Mouse (Mus musculus) lung, embryonic 14.5 days (tissue): ENCODE data around the gene Srrm3. TPM values are rescaled to one million over a fixed set of nuclear protein-coding genes. Genes with fewer than 3 reads are reported as not detected.

Experiments
- ATAC-seq: fragments of 200-750 bp; cut with Nextera tagmentation; 2 replicates; pipeline ENCODE4 v1.8.0; 2017; ENCODE audit warnings: mild to moderate bottlenecking, moderate TSS enrichment, moderate library complexity; ENCODE audit not compliant: insufficient read depth
- DNase-seq: peaks from one replicate; pipeline ENCODE4 v3.0.0-alpha.2; 2015
- H3K27ac ChIP-seq: fragments of 300-500 bp; sonication (generic); 2 replicates; pipeline ENCODE4 v1.5.1; 2014; ENCODE audit warnings: low read depth, mild to moderate bottlenecking, moderate library complexity
- H3K27me3 ChIP-seq: fragments of 300-500 bp; sonication (generic); 2 replicates; pipeline ENCODE4 v1.6.1; 2014; ENCODE audit warnings: low read length, control low read depth; ENCODE audit not compliant: insufficient read depth
- H3K36me3 ChIP-seq: fragments of 300-500 bp; sonication (generic); 2 replicates; pipeline ENCODE4 v1.6.1; 2014; ENCODE audit warnings: control low read depth; ENCODE audit not compliant: insufficient read depth
- H3K4me1 ChIP-seq: fragments of 300-500 bp; sonication (generic); 2 replicates; pipeline ENCODE4 v1.6.1; 2014; ENCODE audit warnings: antibody characterized with exemption, control low read depth; ENCODE audit not compliant: insufficient read depth
- H3K4me2 ChIP-seq: fragments of 300-500 bp; sonication (generic); 2 replicates; pipeline ENCODE4 v1.6.1; 2014; ENCODE audit warnings: mild to moderate bottlenecking
- H3K4me3 ChIP-seq: fragments of 300-500 bp; sonication (generic); 2 replicates; pipeline ENCODE4 v1.5.1; 2014; ENCODE audit warnings: low read depth, low read length
- H3K9ac ChIP-seq: fragments of 300-500 bp; sonication (generic); 2 replicates; pipeline ENCODE4 v1.6.1; 2014
- H3K9me3 ChIP-seq: fragments of 300-500 bp; sonication (generic); 2 replicates; pipeline ENCODE4 v1.6.1; 2016; ENCODE audit warnings: low read depth, low read length, control low read depth
- CTCF ChIP-seq: IDR thresholded peaks from 2 replicates; pipeline ENCODE4 v1.5.1; 2016; ENCODE audit warnings: antibody characterized with exemption, low read depth
- WGBS: fragments of 180-500 bp; shearing (Covaris S2); extraction: QIAGEN DNeasy Blood & Tissue Kit; methylation state at CpG from one replicate; pipeline ENCODE4 v1.1.7; 2014; 5-methylcytosine and 5-hydroxymethylcytosine counted together
- polyA plus RNA-seq: library from polyadenylated mRNA; unstranded; fragments of >200 nt; fragmentation: Nextera tagmentation; extraction: Ambion mirVana; gene quantifications from 2 replicates; pipeline ENCODE4 v1.2.1, GENCODE M21; 2014

Gene Srrm3
- polyA plus RNA-seq, 1 experiment from 2014 or later: 0.17 TPM

- ATAC-seq (no peak), DNase-seq (no peak)
- H3K4me3 ChIP-seq: no peak overlapping the region
- H3K9me3 ChIP-seq: no peaks in the 10 kb centered on the region
- WGBS: 24% methylated on average over 7 of the region's 7 CpGs
- TF ChIP-seq CTCF: no peak
- H3K27ac ChIP-seq: no peak overlapping the region
- H3K9ac ChIP-seq: no peak overlapping the region
- no peak overlapping the region for H3K4me2 ChIP-seq
- H3K27me3 ChIP-seq: no peaks in the 10 kb centered on the region
- H3K4me1 ChIP-seq: no peaks in the 10 kb centered on the region
- H3K36me3 ChIP-seq: no peaks in the 10 kb centered on the region
These were observed 15.7 kb downstream of the Srrm3 start for GRCm38 (mm10) chr5:135822316-135822944.

GRCm38 (mm10) chr5:135824517-135824916 is 17.8 kb downstream of the Srrm3 start:
- Histone ChIP-seq H3K27ac (no peak overlapping the region), H3K4me1 (no peaks in the 10 kb centered on the region), H3K4me2 (no peak overlapping the region), H3K9me3 (no peaks in the 10 kb centered on the region), H3K36me3 (no peaks in the 10 kb centered on the region), H3K27me3 (no peaks in the 10 kb centered on the region), H3K4me3 (no peak overlapping the region), H3K9ac (no peak overlapping the region)
- DNase-seq: no peak
- ATAC-seq: no peak
- 44% methylated on average over 3 of the region's 3 CpGs for WGBS
- TF ChIP-seq CTCF: no peak

- H3K27ac ChIP-seq: no peak overlapping the region
- H3K4me1 ChIP-seq: no peaks in the 10 kb centered on the region
- no peaks in the 10 kb centered on the region for H3K36me3 ChIP-seq
- no peaks in the 10 kb centered on the region for H3K9me3 ChIP-seq
- WGBS: 47% methylated on average over 6 of the region's 6 CpGs
- ATAC-seq (no peak), DNase-seq (peak; percentile 30)
- no peak overlapping the region for H3K4me3 ChIP-seq
- TF ChIP-seq CTCF: no peak
- no peak overlapping the region for H3K4me2 ChIP-seq
- H3K27me3 ChIP-seq: no peaks in the 10 kb centered on the region
- H3K9ac ChIP-seq: no peak overlapping the region
These were observed 19.5 kb downstream of the Srrm3 start for GRCm38 (mm10) chr5:135826225-135826624.

- no peak for TF ChIP-seq CTCF
- no peak for ATAC-seq
- no peak overlapping the region for H3K4me3 ChIP-seq
- H3K27me3 ChIP-seq: no peaks in the 10 kb centered on the region; the same call in 1 of the 2 replicates
- no peak overlapping the region for H3K9ac ChIP-seq
- WGBS: 78% methylated on average over 8 of the region's 8 CpGs
- no peak overlapping the region for H3K27ac ChIP-seq
- H3K4me2 ChIP-seq: no peak overlapping the region
- H3K4me1 ChIP-seq: no peaks in the 10 kb centered on the region
- no peak for DNase-seq
- H3K9me3 ChIP-seq: no peaks in the 10 kb centered on the region
- H3K36me3 ChIP-seq: no peaks in the 10 kb centered on the region
These were observed 22.7 kb downstream of the Srrm3 start for GRCm38 (mm10) chr5:135829381-135829780.

GRCm38 (mm10) chr5:135832729-135833128 is 26.0 kb downstream of the Srrm3 start:
- Histone ChIP-seq H3K4me2 (no peak overlapping the region), H3K9me3 (no peaks in the 10 kb centered on the region), H3K36me3 (no peaks in the 10 kb centered on the region), H3K4me1 (no peaks in the 10 kb centered on the region), H3K27me3 (peaks cover 7% of the 10 kb centered on the region; the same call in 1 of the 2 replicates), H3K27ac (no peak overlapping the region), H3K4me3 (no peak overlapping the region), H3K9ac (no peak overlapping the region)
- ATAC-seq (no peak), DNase-seq (no peak)
- no peak for TF ChIP-seq CTCF
- WGBS: 25% methylated on average over 4 of the region's 4 CpGs

- peak; percentile 87 for DNase-seq
- 1% methylated on average over 47 of the region's 47 CpGs for WGBS
- ATAC-seq: peak; percentile 94
- H3K4me1 ChIP-seq: no peaks in the 10 kb centered on the region
- peak overlapping the region; percentile 43 for H3K4me3 ChIP-seq
- H3K9me3 ChIP-seq: no peaks in the 10 kb centered on the region
- H3K27ac ChIP-seq: no peak overlapping the region
- H3K27me3 ChIP-seq: peaks cover 7% of the 10 kb centered on the region; the same call in 1 of the 2 replicates
- peak overlapping the region; percentile 16; the same call in 1 of the 2 replicates for H3K9ac ChIP-seq
- H3K36me3 ChIP-seq: no peaks in the 10 kb centered on the region
- peak overlapping the region; percentile 90 for H3K4me2 ChIP-seq
- TF ChIP-seq CTCF: no peak
These were observed 28.2 kb downstream of the Srrm3 start for GRCm38 (mm10) chr5:135834769-135835491.

GRCm38 (mm10) chr5:135835492-135835858 is 28.8 kb downstream of the Srrm3 start:
- Histone ChIP-seq H3K9ac (no peak overlapping the region), H3K4me3 (peak overlapping the region; percentile 43), H3K36me3 (no peaks in the 10 kb centered on the region), H3K4me1 (no peaks in the 10 kb centered on the region), H3K27ac (no peak overlapping the region), H3K4me2 (peak overlapping the region; percentile 90), H3K9me3 (no peaks in the 10 kb centered on the region), H3K27me3 (peaks cover 7% of the 10 kb centered on the region; the same call in 1 of the 2 replicates)
- DNase-seq: no peak
- peak; percentile 78; the same call in 1 of the 2 replicates for ATAC-seq
- WGBS: under 1% methylated on average over 12 of the region's 12 CpGs
- TF ChIP-seq CTCF: no peak
